Mouse (Mus musculus) kidney, postnatal 36 days (tissue): ENCODE measurements around the gene Psmb7.

ENCODE experiments used
- DNase-seq, 2 experiments: peaks; one replicate each; pipeline ENCODE4 v3.0.0; 2021 to 2022; ENCODE audit warnings: mixed read lengths in 2 of 2

Gene Psmb7

GRCm38 (mm10) chr2:38637716-38638267 is 6.1 kb downstream of the Psmb7 start:
- no peak for DNase-seq

GRCm38 (mm10) chr2:38630574-38630973 is 13.3 kb downstream of the Psmb7 start:
- no peak for DNase-seq

GRCm38 (mm10) chr2:38629451-38629850 is 14.4 kb downstream of the Psmb7 start:
- no peak for DNase-seq

- DNase-seq: no peak
Measured at GRCm38 (mm10) chr2:38628801-38629200, 15.1 kb downstream of the Psmb7 start.

GRCm38 (mm10) chr2:38623821-38624590 is 19.9 kb downstream of the Psmb7 start:
- DNase-seq: no peak

GRCm38 (mm10) chr2:38623411-38623810 is 20.5 kb downstream of the Psmb7 start:
- DNase-seq: no peak

GRCm38 (mm10) chr2:38621610-38622021 is 22.3 kb downstream of the Psmb7 start:
- DNase-seq: peak; percentile 39 to 53

GRCm38 (mm10) chr2:38621076-38621475 is 22.8 kb downstream of the Psmb7 start:
- no peak for DNase-seq

- DNase-seq: no peak
Measured at GRCm38 (mm10) chr2:38619777-38620176, 24.1 kb downstream of the Psmb7 start.

GRCm38 (mm10) chr2:38616956-38617872 is 26.7 kb downstream of the Psmb7 start:
- DNase-seq: no peak

- DNase-seq: peak; percentile 38 to 66
Measured at GRCm38 (mm10) chr2:38616072-38616471, 27.8 kb downstream of the Psmb7 start.

GRCm38 (mm10) chr2:38614437-38614836 is 29.4 kb downstream of the Psmb7 start:
- no peak for DNase-seq

- DNase-seq: no peak
Measured at GRCm38 (mm10) chr2:38613576-38613975, 30.3 kb downstream of the Psmb7 start.

GRCm38 (mm10) chr2:38612596-38612995 is 31.3 kb downstream of the Psmb7 start:
- no peak for DNase-seq

GRCm38 (mm10) chr2:38610161-38610560 is 33.7 kb downstream of the Psmb7 start:
- peak in 1 of 2 experiments; percentile 17 for DNase-seq

- DNase-seq: no peak
Measured at GRCm38 (mm10) chr2:38609310-38609709, 34.6 kb downstream of the Psmb7 start.

GRCm38 (mm10) chr2:38608831-38609309 is 35.0 kb downstream of the Psmb7 start:
- no peak for DNase-seq

GRCm38 (mm10) chr2:38607716-38608115 is 36.2 kb downstream of the Psmb7 start:
- DNase-seq: peak in 1 of 2 experiments; percentile 31

GRCm38 (mm10) chr2:38600842-38601241 is 43.0 kb downstream of the Psmb7 start:
- DNase-seq: no peak

GRCm38 (mm10) chr2:38598395-38598794 is 45.5 kb downstream of the Psmb7 start:
- no peak for DNase-seq

GRCm38 (mm10) chr2:38597896-38598295 is 46.0 kb downstream of the Psmb7 start:
- DNase-seq: peak in 1 of 2 experiments; percentile 52

- no peak for DNase-seq
Measured at GRCm38 (mm10) chr2:38594874-38595273, 49.0 kb downstream of the Psmb7 start.
